Mouse (Mus musculus) ES-E14 (cell line): ENCODE data around the gene Fuom.

Experiments
- CHD2 ChIP-seq: IDR thresholded peaks from 2 replicates; pipeline ENCODE4 v1.6.1; 2014; ENCODE audit warnings: mild to moderate bottlenecking, low read depth, low read length, inconsistent platforms
- MAFK ChIP-seq: IDR thresholded peaks from 2 replicates; pipeline ENCODE4 v1.6.1; 2014; ENCODE audit warnings: mild to moderate bottlenecking, low read depth, low read length, inconsistent platforms; ENCODE audit not compliant: insufficient read depth

GRCm38 (mm10) chr7:140115583-140116328 lies 13.5 kb upstream of the Fuom start, which contains the start of gene Paox:
- TF ChIP-seq CHD2 (no peak), MAFK (no peak)
